Mouse (Mus musculus) ES-E14 (cell line): ENCODE data around the gene Gcdh.

Experiments used
- CHD2 ChIP-seq: IDR thresholded peaks from 2 replicates; pipeline ENCODE4 v1.6.1; 2014; ENCODE audit warnings: mild to moderate bottlenecking, low read depth, low read length, inconsistent platforms
- HCFC1 ChIP-seq: IDR thresholded peaks from 2 replicates; pipeline ENCODE4 v1.6.1; 2012; ENCODE audit warnings: low read length, inconsistent platforms, borderline replicate concordance; ENCODE audit not compliant: insufficient read depth
- MAFK ChIP-seq: IDR thresholded peaks from 2 replicates; pipeline ENCODE4 v1.6.1; 2014; ENCODE audit warnings: mild to moderate bottlenecking, low read depth, low read length, inconsistent platforms; ENCODE audit not compliant: insufficient read depth
- ZC3H11A ChIP-seq: IDR thresholded peaks from 2 replicates; pipeline ENCODE4 v1.6.1; 2012; ENCODE audit warnings: low read depth, mild to moderate bottlenecking, inconsistent platforms, low read length, borderline replicate concordance

- no peak for TF ChIP-seq ZC3H11A
- TF ChIP-seq MAFK, result 0 out of 2 replicates have a peak, but pooled peaks have one; percentile 36
- no peak for TF ChIP-seq CHD2
- TF ChIP-seq HCFC1, result no peak
These were observed 13.8 kb upstream of the Gcdh start for GRCm38 (mm10) chr8:84907493-84907892.
